ENCODE assay signal across 7 mouse cellular contexts in the genomic region with DNA sequence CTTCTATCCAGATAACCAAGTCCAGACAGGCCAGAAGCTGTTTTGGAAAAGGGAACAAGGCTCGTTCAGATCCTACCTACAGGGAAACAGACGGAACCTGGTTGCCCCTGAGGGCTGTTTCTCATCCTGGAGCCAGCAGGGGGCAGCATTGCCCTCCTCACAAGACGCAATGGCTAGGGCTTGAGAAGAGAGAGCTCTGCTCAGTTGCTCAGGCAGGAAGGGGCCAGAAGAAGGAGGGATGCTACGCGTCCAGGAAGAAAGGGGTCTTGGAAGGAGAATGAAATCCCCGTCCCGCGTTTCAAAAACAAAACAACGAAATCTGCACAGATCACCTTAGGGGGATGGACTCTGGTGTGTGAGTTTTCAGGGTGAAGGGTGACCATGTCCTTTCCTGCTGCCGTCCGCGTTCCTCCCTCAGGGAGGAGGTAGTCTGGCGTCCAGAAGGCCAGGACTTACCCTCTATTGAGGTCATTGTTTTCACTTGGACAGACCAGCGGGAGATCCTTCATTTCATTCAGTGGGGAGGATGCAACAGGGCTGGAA. TPM values are rescaled to one million over a fixed set of nuclear protein-coding genes. Genes with fewer than 3 reads are reported as not detected.
DNase-seq lines count a peak whose midpoint lies in the region; ATAC-seq and TF ChIP-seq lines count a peak whose summit lies in the region.

No protein-coding gene starts in this region.

- no peaks in the 10 kb centered on the region for H3K36me3 ChIP-seq in embryonic facial prominence, embryonic 10.5 days (replicated peaks)
- no peaks in the 10 kb centered on the region for H3K36me3 ChIP-seq in intestine, postnatal 0 days (ENCODE audit: control insufficient read depth, insufficient read depth)
- peaks cover 2% of the 10 kb centered on the region; the same call in 1 of the 2 replicates for H3K36me3 ChIP-seq in limb, embryonic 10.5 days
- H3K36me3 ChIP-seq in midbrain, embryonic 15.5 days (replicated peaks), result no peaks in the 10 kb centered on the region

- peak; percentile 98 for TF ChIP-seq CTCF in intestine, postnatal 0 days (IDR thresholded peaks at IDR 0.05; ENCODE audit: low read depth)

- peak overlapping the region; percentile 32; the same call in 1 of the 2 replicates for H3K4me3 ChIP-seq in embryonic facial prominence, embryonic 10.5 days
- no peak overlapping the region for H3K4me3 ChIP-seq in intestine, postnatal 0 days (ENCODE audit: low read depth, low read length)
- peak overlapping the region; percentile 16; the same call in 1 of the 2 replicates for H3K4me3 ChIP-seq in limb, embryonic 10.5 days
- no peak overlapping the region for H3K4me3 ChIP-seq in midbrain, embryonic 15.5 days

- ATAC-seq in granulocyte monocyte progenitor cell, adult 5-6 weeks (replicated peaks; ENCODE audit: poor library complexity, severe bottlenecking), result peak; percentile 89
- ATAC-seq in intestine, postnatal 0 days, result peak; percentile 36; the same call in 1 of the 2 replicates
- peak; percentile 79 for ATAC-seq in midbrain, embryonic 15.5 days (replicated peaks)

- 15% methylated on average over 14 of the region's 14 CpGs for WGBS in embryonic facial prominence, embryonic 10.5 days
- WGBS in intestine, postnatal 0 days, result 20% methylated on average over 14 of the region's 14 CpGs
- WGBS in limb, embryonic 10.5 days, result 26% methylated on average over 14 of the region's 14 CpGs
- 19% methylated on average over 14 of the region's 14 CpGs for WGBS in midbrain, embryonic 15.5 days

- no peaks in the 10 kb centered on the region for H3K27me3 ChIP-seq in embryonic facial prominence, embryonic 10.5 days (replicated peaks; ENCODE audit: low read depth, poor library complexity, severe bottlenecking)
- no peaks in the 10 kb centered on the region for H3K27me3 ChIP-seq in intestine, postnatal 0 days (replicated peaks; ENCODE audit: control insufficient read depth, insufficient read depth, low read length)
- H3K27me3 ChIP-seq in limb, embryonic 10.5 days (ENCODE audit: low read depth, poor library complexity, severe bottlenecking), result no peaks in the 10 kb centered on the region
- no peaks in the 10 kb centered on the region for H3K27me3 ChIP-seq in midbrain, embryonic 15.5 days (replicated peaks)

- peak overlapping the region; percentile 55; the same call in 1 of the 2 replicates for H3K27ac ChIP-seq in embryonic facial prominence, embryonic 10.5 days (replicated peaks)
- H3K27ac ChIP-seq in intestine, postnatal 0 days (ENCODE audit: low read depth, low read length), result no peak overlapping the region
- H3K27ac ChIP-seq in limb, embryonic 10.5 days, result peak overlapping the region; percentile 81
- H3K27ac ChIP-seq in midbrain, embryonic 15.5 days, result no peak overlapping the region

- no peak overlapping the region for H3K9ac ChIP-seq in intestine, postnatal 0 days (ENCODE audit: low read depth, low read length)
- no peak overlapping the region for H3K9ac ChIP-seq in midbrain, embryonic 15.5 days

- no peak overlapping the region for H3K4me2 ChIP-seq in intestine, postnatal 0 days (replicated peaks; ENCODE audit: low read depth)
- peak overlapping the region; percentile 29 for H3K4me2 ChIP-seq in midbrain, embryonic 15.5 days

- DNase-seq in adrenal gland, postnatal 10 days, result peak; percentile 88
- peak; percentile 93 for DNase-seq in embryonic facial prominence, embryonic 10.5 days (ENCODE audit: low spot score)
- DNase-seq in limb, embryonic 10.5 days (ENCODE audit: low spot score), result peak; percentile 97
- peak; percentile 66 to 79 for DNase-seq in spleen, adult 18-20 months

- H3K9me3 ChIP-seq in embryonic facial prominence, embryonic 10.5 days, result peaks cover 15% of the 10 kb centered on the region
- no peaks in the 10 kb centered on the region for H3K9me3 ChIP-seq in intestine, postnatal 0 days (ENCODE audit: control insufficient read depth)
- H3K9me3 ChIP-seq in limb, embryonic 10.5 days (replicated peaks), result no peaks in the 10 kb centered on the region
- no peaks in the 10 kb centered on the region for H3K9me3 ChIP-seq in midbrain, embryonic 15.5 days

- peaks cover 16% of the 10 kb centered on the region for H3K4me1 ChIP-seq in embryonic facial prominence, embryonic 10.5 days
- H3K4me1 ChIP-seq in intestine, postnatal 0 days (replicated peaks; ENCODE audit: control insufficient read depth, insufficient read depth, low read length), result no peaks in the 10 kb centered on the region
- peaks cover 28% of the 10 kb centered on the region for H3K4me1 ChIP-seq in limb, embryonic 10.5 days
- no peaks in the 10 kb centered on the region; the same call in 1 of the 2 replicates for H3K4me1 ChIP-seq in midbrain, embryonic 15.5 days

RNA-seq across cellular contexts. Expression of a gene that starts 25.1 kb away (rescaled TPM):
- total RNA-seq in adrenal gland, postnatal 10 days (2021), result 10 to 100 TPM; 12.6 to 27.1 TPM
- polyA plus RNA-seq in embryonic facial prominence, embryonic 10.5 days (2016; fragmentation: Nextera tagmentation; extraction: Ambion mirVana), result not detected in 2 replicates
- total RNA-seq in granulocyte monocyte progenitor cell, adult 5-6 weeks (2014; fragmentation: Nextera tagmentation), result 36.7 and 42.2 TPM in 2 replicates
- total RNA-seq in granulocyte monocyte progenitor cell, adult 5-6 weeks (2017), result 17.0 and 26.2 TPM in 2 replicates
- polyA plus RNA-seq in intestine, postnatal 0 days (2015; fragmentation: Nextera tagmentation; extraction: Ambion mirVana), result 0.40 TPM in 1 of 2 replicates, not detected in the other
- polyA plus RNA-seq in limb, embryonic 10.5 days (2016; fragmentation: Nextera tagmentation; extraction: Ambion mirVana), result 0.70 and 0.99 TPM in 2 replicates
- polyA plus RNA-seq in midbrain, embryonic 15.5 days (2015; fragmentation: Nextera tagmentation; extraction: Ambion mirVana), result 0.29 TPM in 1 of 2 replicates, not detected in the other

Comparison
In these comparisons a context has a peak if more than half of its experiments do, and no peak if none do; other contexts are left out.
1. H3K27ac ChIP-seq: peak in embryonic facial prominence, embryonic 10.5 days (single experiment) and limb, embryonic 10.5 days (single experiment); none in intestine, postnatal 0 days (single experiment) and midbrain, embryonic 15.5 days (single experiment).
2. H3K4me3 ChIP-seq: peak in embryonic facial prominence, embryonic 10.5 days (single experiment) and limb, embryonic 10.5 days (single experiment); none in intestine, postnatal 0 days (single experiment) and midbrain, embryonic 15.5 days (single experiment).
3. ATAC-seq: peak in every context shown above with its lines; median percentile 89 in granulocyte monocyte progenitor cell, adult 5-6 weeks; 79 in midbrain, embryonic 15.5 days; 36 in intestine, postnatal 0 days.
4. Peak in every context shown above with its lines, with median percentiles within 50 percentile points of each other: DNase-seq.